Mouse (Mus musculus) hindbrain, embryonic 13.5 days (tissue): ENCODE data around the gene Oit1. TPM values are rescaled to one million over a fixed set of nuclear protein-coding genes. Genes with fewer than 3 reads are reported as not detected.

Experiments used
- ATAC-seq: fragments of 200-750 bp; cut with Nextera tagmentation; 2 replicates; pipeline ENCODE4 v1.8.0; 2017; ENCODE audit warnings: moderate TSS enrichment; ENCODE audit not compliant: low FRiP score
- H3K27ac ChIP-seq: fragments of 300-500 bp; sonication (generic); 2 replicates; pipeline ENCODE4 v1.5.1; 2015; ENCODE audit warnings: inconsistent platforms, mild to moderate bottlenecking, moderate library complexity
- H3K27me3 ChIP-seq: fragments of 300-500 bp; sonication (generic); 2 replicates; pipeline ENCODE4 v1.6.1; 2015; ENCODE audit warnings: mild to moderate bottlenecking, inconsistent platforms
- H3K36me3 ChIP-seq: fragments of 300-500 bp; sonication (generic); 2 replicates; pipeline ENCODE4 v1.6.1; 2015; ENCODE audit warnings: mild to moderate bottlenecking, inconsistent platforms
- H3K4me1 ChIP-seq: fragments of 300-500 bp; sonication (generic); replicated peaks from 2 replicates; pipeline ENCODE4 v1.6.1; 2015; ENCODE audit warnings: inconsistent platforms
- H3K4me2 ChIP-seq: fragments of 300-500 bp; sonication (generic); 2 replicates; pipeline ENCODE4 v1.6.1; 2015; ENCODE audit warnings: inconsistent platforms, mild to moderate bottlenecking, moderate library complexity
- H3K4me3 ChIP-seq: fragments of 300-500 bp; sonication (generic); 2 replicates; pipeline ENCODE4 v1.5.1; 2015; ENCODE audit warnings: mild to moderate bottlenecking, inconsistent platforms
- H3K9ac ChIP-seq: fragments of 300-500 bp; sonication (generic); 2 replicates; pipeline ENCODE4 v1.6.1; 2015; ENCODE audit warnings: mild to moderate bottlenecking, inconsistent platforms
- H3K9me3 ChIP-seq: fragments of 300-500 bp; sonication (generic); 2 replicates; pipeline ENCODE4 v1.6.1; 2016; ENCODE audit warnings: inconsistent platforms
- WGBS: fragments of 180-500 bp; shearing (Covaris S2); methylation state at CpG from one replicate; pipeline ENCODE4 v1.1.7; 2015; 5-methylcytosine and 5-hydroxymethylcytosine counted together
- polyA plus RNA-seq: library from polyadenylated mRNA; unstranded; fragments of >200 nt; fragmentation: Nextera tagmentation; extraction: Ambion mirVana; gene quantifications from 2 replicates; pipeline ENCODE4 v1.2.1, GENCODE M21; 2015

Oit1 gene
- polyA plus RNA-seq, 1 experiment from 2014 or later, result 0.13 TPM

GRCm38 (mm10) chr14:8367121-8367520 is 11.4 kb downstream of the Oit1 start:
- H3K4me1 ChIP-seq, result peaks cover 14% of the 10 kb centered on the region
- H3K4me3 ChIP-seq, result no peak overlapping the region
- no peaks in the 10 kb centered on the region for H3K36me3 ChIP-seq
- WGBS, result 0% methylated on average over 1 of the region's 1 CpGs
- no peak overlapping the region for H3K4me2 ChIP-seq
- no peaks in the 10 kb centered on the region for H3K9me3 ChIP-seq
- no peak for ATAC-seq
- no peak overlapping the region for H3K9ac ChIP-seq
- no peaks in the 10 kb centered on the region for H3K27me3 ChIP-seq
- H3K27ac ChIP-seq, result no peak overlapping the region; the same call in 1 of the 2 replicates

GRCm38 (mm10) chr14:8365833-8366232 is 12.7 kb downstream of the Oit1 start:
- H3K9ac ChIP-seq, result no peak overlapping the region
- no peak for ATAC-seq
- H3K9me3 ChIP-seq, result no peaks in the 10 kb centered on the region
- 71% methylated on average over 6 of the region's 6 CpGs for WGBS
- H3K36me3 ChIP-seq, result no peaks in the 10 kb centered on the region
- H3K27ac ChIP-seq, result no peak overlapping the region
- no peak overlapping the region for H3K4me2 ChIP-seq
- peaks cover 14% of the 10 kb centered on the region for H3K4me1 ChIP-seq
- H3K27me3 ChIP-seq, result no peaks in the 10 kb centered on the region
- H3K4me3 ChIP-seq, result no peak overlapping the region

GRCm38 (mm10) chr14:8356836-8357235 is 21.7 kb downstream of the Oit1 start:
- ATAC-seq, result peak; percentile 29; the same call in 1 of the 2 replicates
- no peak overlapping the region for H3K9ac ChIP-seq
- no peaks in the 10 kb centered on the region for H3K9me3 ChIP-seq
- H3K27me3 ChIP-seq, result no peaks in the 10 kb centered on the region
- no peaks in the 10 kb centered on the region for H3K4me1 ChIP-seq
- no peaks in the 10 kb centered on the region for H3K36me3 ChIP-seq
- WGBS, result 94% methylated on average over 9 of the region's 9 CpGs
- H3K27ac ChIP-seq, result no peak overlapping the region
- no peak overlapping the region for H3K4me2 ChIP-seq
- no peak overlapping the region for H3K4me3 ChIP-seq

DNA sequence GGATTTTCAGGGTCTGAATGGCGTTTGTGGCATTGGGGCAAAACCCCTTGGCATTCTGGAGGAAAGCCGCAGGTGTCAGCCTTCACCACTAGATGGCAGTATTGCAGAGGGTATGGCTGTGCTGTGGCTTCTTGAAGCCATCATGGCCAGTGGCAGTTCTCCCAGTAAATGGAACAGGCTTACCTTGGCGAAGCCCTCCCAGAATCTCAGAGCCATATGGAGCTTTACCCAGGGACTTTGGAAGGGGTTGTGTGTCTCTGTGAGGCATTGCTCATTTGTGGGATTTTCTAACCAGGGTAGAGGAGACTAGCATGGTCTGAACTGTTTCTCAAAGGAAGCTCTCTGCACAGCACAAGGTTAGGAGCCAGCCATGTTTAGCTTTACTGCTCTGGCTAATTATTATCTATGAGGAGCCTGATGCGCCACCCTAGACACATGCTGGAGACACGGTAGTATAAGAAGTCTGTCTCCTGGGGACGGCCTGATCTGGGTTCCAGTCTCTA is 22.5 kb downstream of the Oit1 start:
- no peaks in the 10 kb centered on the region for H3K4me1 ChIP-seq

DNA sequence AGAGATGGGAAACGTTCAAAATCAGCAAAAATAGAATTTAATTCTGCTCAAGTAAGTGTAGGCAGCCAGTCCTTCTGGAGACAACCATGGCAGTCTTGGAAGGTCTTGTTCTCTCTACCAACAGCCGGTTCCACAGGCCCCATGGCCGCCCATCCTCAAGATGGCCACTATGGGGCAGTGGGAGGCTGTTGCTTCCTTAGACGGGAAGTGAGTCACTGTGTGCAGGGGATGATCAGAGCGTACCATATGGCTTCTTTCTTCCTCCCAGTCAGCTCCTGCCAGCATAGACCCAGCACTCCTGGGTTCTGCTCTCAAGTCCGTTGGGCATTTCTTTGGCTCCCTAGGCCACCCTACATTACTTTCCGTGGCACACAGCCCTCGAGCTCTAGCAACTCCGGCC is 29.6 kb downstream of the Oit1 start:
- no peaks in the 10 kb centered on the region for H3K36me3 ChIP-seq
- ATAC-seq, result no peak
- no peak overlapping the region for H3K4me2 ChIP-seq
- no peak overlapping the region for H3K27ac ChIP-seq
- 75% methylated on average over 9 of the region's 9 CpGs for WGBS
- H3K27me3 ChIP-seq, result 0 out of 2 replicates have a peak, but pooled peaks cover 3% of the 10 kb centered on the region
- H3K9ac ChIP-seq, result no peak overlapping the region
- H3K4me1 ChIP-seq, result no peaks in the 10 kb centered on the region
- H3K4me3 ChIP-seq, result no peak overlapping the region
- no peaks in the 10 kb centered on the region for H3K9me3 ChIP-seq

More for the DNA sequence above, 22.5 kb downstream of the Oit1 start:
- peak; percentile 70 for ATAC-seq
- no peak overlapping the region for H3K4me2 ChIP-seq
- H3K27me3 ChIP-seq, result no peaks in the 10 kb centered on the region
- no peaks in the 10 kb centered on the region for H3K9me3 ChIP-seq
- H3K9ac ChIP-seq, result no peak overlapping the region
- H3K4me3 ChIP-seq, result no peak overlapping the region
- no peaks in the 10 kb centered on the region for H3K36me3 ChIP-seq
- WGBS, result 36% methylated on average over 6 of the region's 6 CpGs
- H3K27ac ChIP-seq, result no peak overlapping the region

- 21% methylated on average over 7 of the region's 7 CpGs for WGBS
- Histone ChIP-seq H3K4me3 (no peak overlapping the region), H3K4me1 (no peaks in the 10 kb centered on the region)
These were observed 32.1 kb downstream of the Oit1 start for GRCm38 (mm10) chr14:8346255-8346997.

DNA sequence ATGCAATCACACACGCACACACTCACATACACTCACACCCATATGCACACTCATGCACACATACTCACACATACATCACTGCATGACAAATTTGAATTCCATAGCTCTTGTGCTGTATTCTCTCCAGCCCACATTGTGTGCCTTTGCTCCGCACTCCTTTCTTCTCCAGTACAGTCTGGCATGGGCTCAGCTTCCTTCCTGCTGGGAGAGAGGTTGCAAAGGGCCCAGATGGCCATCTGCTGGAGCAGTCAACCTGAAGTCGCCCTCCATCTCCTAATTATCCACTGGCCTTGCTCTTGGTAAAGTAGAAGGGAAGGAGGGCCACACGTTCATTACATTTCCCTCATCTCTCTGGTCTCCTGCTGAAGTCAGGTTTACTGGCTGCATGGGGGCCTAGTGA is 33.0 kb downstream of the Oit1 start:
- H3K9me3 ChIP-seq, result no peaks in the 10 kb centered on the region
- 0 out of 2 replicates have a peak, but pooled peaks cover 3% of the 10 kb centered on the region for H3K27me3 ChIP-seq
- ATAC-seq, result no peak
- H3K9ac ChIP-seq, result no peak overlapping the region
- H3K4me1 ChIP-seq, result no peaks in the 10 kb centered on the region
- no peak overlapping the region for H3K4me3 ChIP-seq
- H3K27ac ChIP-seq, result no peak overlapping the region
- no peak overlapping the region for H3K4me2 ChIP-seq
- no peaks in the 10 kb centered on the region for H3K36me3 ChIP-seq
- 73% methylated on average over 4 of the region's 4 CpGs for WGBS

More at GRCm38 (mm10) chr14:8346255-8346997, 32.1 kb downstream of the Oit1 start:
- H3K9me3 ChIP-seq, result no peaks in the 10 kb centered on the region
- no peak overlapping the region for H3K27ac ChIP-seq
- H3K9ac ChIP-seq, result no peak overlapping the region
- ATAC-seq, result peak; percentile 76
- H3K36me3 ChIP-seq, result no peaks in the 10 kb centered on the region
- no peak overlapping the region for H3K4me2 ChIP-seq
- H3K27me3 ChIP-seq, result 0 out of 2 replicates have a peak, but pooled peaks cover 3% of the 10 kb centered on the region

GRCm38 (mm10) chr14:8342509-8343106 is 35.9 kb downstream of the Oit1 start:
- Histone ChIP-seq H3K36me3 (no peaks in the 10 kb centered on the region), H3K27me3 (0 out of 2 replicates have a peak, but pooled peaks cover 3% of the 10 kb centered on the region), H3K9me3 (no peaks in the 10 kb centered on the region), H3K9ac (no peak overlapping the region), H3K4me3 (no peak overlapping the region), H3K4me2 (no peak overlapping the region), H3K27ac (no peak overlapping the region), H3K4me1 (no peaks in the 10 kb centered on the region)
- ATAC-seq, result no peak
- WGBS, result 75% methylated on average over 5 of the region's 5 CpGs

- no peak overlapping the region for H3K4me2 ChIP-seq
- WGBS, result 79% methylated on average over 4 of the region's 4 CpGs
- no peaks in the 10 kb centered on the region for H3K4me1 ChIP-seq
- H3K9me3 ChIP-seq, result no peaks in the 10 kb centered on the region
- H3K4me3 ChIP-seq, result no peak overlapping the region
- H3K9ac ChIP-seq, result no peak overlapping the region
- no peaks in the 10 kb centered on the region for H3K36me3 ChIP-seq
- ATAC-seq, result no peak
- H3K27me3 ChIP-seq, result no peaks in the 10 kb centered on the region
- no peak overlapping the region for H3K27ac ChIP-seq
These were observed 38.3 kb downstream of the Oit1 start for GRCm38 (mm10) chr14:8340226-8340625.

- no peaks in the 10 kb centered on the region; the same call in 1 of the 2 replicates for H3K4me1 ChIP-seq
- no peak overlapping the region for H3K4me2 ChIP-seq
- H3K9ac ChIP-seq, result no peak overlapping the region
- no peak overlapping the region for H3K27ac ChIP-seq
- H3K9me3 ChIP-seq, result no peaks in the 10 kb centered on the region
- no peaks in the 10 kb centered on the region for H3K36me3 ChIP-seq
- H3K4me3 ChIP-seq, result no peak overlapping the region
- WGBS, result 52% methylated on average over 10 of the region's 10 CpGs
- 0 out of 2 replicates have a peak, but pooled peaks cover 8% of the 10 kb centered on the region for H3K27me3 ChIP-seq
- ATAC-seq, result no peak
These were observed 42.6 kb downstream of the Oit1 start for GRCm38 (mm10) chr14:8335947-8336346.

DNA sequence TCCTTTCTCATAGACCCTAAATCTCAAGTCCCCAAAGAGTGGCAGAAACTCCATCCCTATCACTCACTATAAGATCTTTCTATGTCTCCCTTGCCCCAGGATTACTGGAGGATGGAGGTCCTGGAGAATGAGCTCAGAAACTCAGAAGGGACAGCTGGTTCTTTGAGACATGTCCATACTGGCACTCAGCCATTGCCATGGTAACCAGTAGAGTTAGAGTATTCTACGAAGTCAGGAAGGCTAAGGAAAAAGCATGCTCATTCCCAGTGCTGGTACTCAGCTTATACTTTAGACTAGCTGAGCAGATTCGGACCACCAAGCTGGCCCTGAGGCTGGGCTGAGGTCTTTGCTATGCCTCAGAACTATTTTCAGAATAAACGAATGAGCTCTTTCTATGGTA is 44.0 kb downstream of the Oit1 start:
- 73% methylated on average over 3 of the region's 3 CpGs for WGBS
- no peaks in the 10 kb centered on the region for H3K9me3 ChIP-seq

DNA sequence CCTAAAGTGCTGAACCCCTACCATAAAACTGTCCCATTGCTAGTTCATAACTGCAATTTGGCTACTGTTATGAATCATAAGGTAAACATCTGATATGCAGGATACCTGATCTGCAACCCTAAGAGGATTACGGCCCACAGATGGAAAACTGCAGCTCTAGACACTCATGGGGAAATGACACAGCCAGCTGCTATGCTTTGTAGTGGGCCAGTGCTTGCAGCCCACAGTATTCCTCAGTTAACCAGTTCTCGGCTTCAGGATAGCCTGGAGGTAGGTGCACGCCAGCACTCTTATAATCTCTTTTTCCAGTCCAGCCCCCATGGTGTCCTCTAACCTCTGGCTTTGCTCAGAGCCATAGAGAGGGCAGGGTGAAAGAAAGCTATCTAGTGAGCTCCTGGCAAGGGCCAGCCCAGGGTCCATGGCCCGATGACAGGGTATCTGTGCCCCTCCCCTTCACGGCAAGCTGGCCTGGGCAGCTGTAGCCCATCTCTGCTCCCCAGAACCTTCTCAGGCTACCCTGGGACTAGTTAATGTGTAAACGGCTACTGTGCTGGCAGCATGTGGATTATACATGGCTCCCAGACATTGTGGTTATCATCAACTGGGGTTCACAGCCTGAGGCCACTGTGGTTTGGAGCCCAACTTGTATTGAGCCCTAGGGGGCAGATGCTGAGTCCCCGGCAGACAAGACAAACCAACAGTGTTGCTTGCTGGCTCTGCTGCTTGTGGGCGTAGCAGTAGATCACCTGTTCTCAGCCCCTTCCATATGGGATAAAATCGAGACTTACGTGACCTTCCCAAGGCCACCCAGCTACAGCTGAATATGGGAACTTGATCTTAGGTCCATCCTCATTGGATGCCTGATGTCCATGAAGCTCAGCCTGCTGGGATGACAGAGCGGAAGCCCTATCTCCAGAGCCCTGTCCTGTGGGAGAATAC is 46.0 kb downstream of the Oit1 start:
- WGBS, result 84% methylated on average over 11 of the region's 11 CpGs
- peaks cover 8% of the 10 kb centered on the region; the same call in 1 of the 2 replicates for H3K4me1 ChIP-seq
- ATAC-seq, result no peak

More for the DNA sequence above, 44.0 kb downstream of the Oit1 start:
- Histone ChIP-seq H3K27ac (no peak overlapping the region), H3K4me3 (no peak overlapping the region), H3K4me1 (peaks cover 8% of the 10 kb centered on the region; the same call in 1 of the 2 replicates), H3K9ac (no peak overlapping the region), H3K36me3 (no peaks in the 10 kb centered on the region), H3K27me3 (0 out of 2 replicates have a peak, but pooled peaks cover 8% of the 10 kb centered on the region), H3K4me2 (no peak overlapping the region)
- ATAC-seq, result no peak

More for the DNA sequence above, 46.0 kb downstream of the Oit1 start:
- Histone ChIP-seq H3K27ac (no peak overlapping the region), H3K9ac (no peak overlapping the region), H3K36me3 (no peaks in the 10 kb centered on the region), H3K27me3 (0 out of 2 replicates have a peak, but pooled peaks cover 8% of the 10 kb centered on the region), H3K4me2 (no peak overlapping the region), H3K4me3 (no peak overlapping the region), H3K9me3 (no peaks in the 10 kb centered on the region)
